Mouse (Mus musculus): ENCODE results near the gene Armt1. TPM values are rescaled to one million over a fixed set of nuclear protein-coding genes. Genes with fewer than 3 reads are reported as not detected.

The Armt1 gene
- total and polyA plus RNA-seq, 3 experiments = 13.6 to 43.2 (median 42.8) TPM

DNA sequence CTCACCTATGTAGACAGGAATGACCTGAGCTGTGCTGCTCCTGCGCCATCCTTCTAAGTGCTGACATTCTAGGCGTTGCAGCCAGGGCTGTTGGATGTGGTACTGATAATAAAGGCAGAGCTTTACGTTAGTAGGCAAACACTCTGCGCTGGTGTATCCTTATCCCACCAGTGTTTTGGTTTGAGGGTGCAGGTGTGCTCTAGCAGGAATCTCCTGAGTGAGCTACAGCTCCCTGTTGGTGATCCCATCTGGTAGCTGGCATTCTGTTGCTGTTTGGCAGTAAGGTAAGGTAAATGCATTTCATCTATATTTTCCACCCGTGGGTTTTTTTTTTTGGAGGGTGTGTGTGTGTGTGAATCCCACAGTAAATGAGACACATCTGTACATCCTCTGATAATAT is 34.2 kb upstream of the Armt1 start:
- DNase-seq (ENCODE audit: low spot score) = no peak
- Histone ChIP-seq H3K4me1 (ENCODE audit: insufficient read depth, low read depth, low read length) (peaks cover 19% of the 10 kb centered on the region), H3K9me3 (replicated peaks) (no peaks in the 10 kb centered on the region), H3K36me3 (replicated peaks) (peaks cover 74% of the 10 kb centered on the region), H3K27me3 (ENCODE audit: insufficient read depth, low read length) (no peaks in the 10 kb centered on the region), H3K4me3 (ENCODE audit: low read depth, low read length) (no peak overlapping the region)
- ATAC-seq (ENCODE audit: extremely low read depth, insufficient number of reproducible peaks, low FRiP score, poor library complexity, severe bottlenecking) = no peak
- no peak for TF ChIP-seq GATA1 (IDR thresholded peaks at IDR 0.05; ENCODE audit: borderline replicate concordance, low read length)
- no peak for TF ChIP-seq GATA2 (IDR thresholded peaks at IDR 0.05; ENCODE audit: borderline replicate concordance, low read depth, low read length)
- TF ChIP-seq POLR2AphosphoS5 (IDR thresholded peaks at IDR 0.05; ENCODE audit: insufficient replicate concordance, low read depth, low read length) = no peak
- TF ChIP-seq TAL1 (conservative IDR thresholded peaks at IDR 0.05; ENCODE audit: low read depth, low read length) = no peak
- no peak for TF ChIP-seq CTCF (IDR thresholded peaks at IDR 0.05; ENCODE audit: low read depth, low read length)

DNA sequence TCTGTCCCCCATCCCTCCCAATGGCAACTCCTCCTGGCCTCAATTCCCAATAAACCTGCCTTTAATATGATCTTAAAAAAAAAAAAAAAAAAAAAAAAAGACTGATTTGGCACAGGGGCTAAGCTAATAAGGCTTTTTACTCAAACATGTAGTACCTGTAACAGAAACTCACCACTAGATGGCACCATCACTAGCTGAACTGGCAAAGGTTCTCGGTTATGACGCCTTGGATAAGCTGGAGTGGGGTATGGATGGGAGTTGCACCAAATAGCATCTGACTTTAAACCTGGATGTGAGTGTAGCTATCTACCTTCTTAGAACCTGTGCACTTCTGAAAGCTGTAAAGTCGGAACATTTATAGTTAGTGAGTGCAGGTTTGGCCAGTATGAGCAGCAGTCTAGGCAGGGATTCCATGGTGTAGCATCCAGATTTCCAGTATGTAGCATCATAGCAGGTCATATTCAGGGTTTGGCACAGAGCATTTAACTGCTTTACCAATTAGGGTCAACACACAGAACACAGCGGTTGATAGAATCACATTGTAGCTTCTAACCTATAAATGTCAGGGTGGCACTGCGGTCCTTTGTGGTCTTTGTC is 27.3 kb upstream of the Armt1 start:
- Histone ChIP-seq H3K4me3 (ENCODE audit: low read depth, low read length) (no peak overlapping the region), H3K36me3 (replicated peaks) (peaks cover 82% of the 10 kb centered on the region), H3K27me3 (ENCODE audit: insufficient read depth, low read length) (no peaks in the 10 kb centered on the region), H3K9me3 (replicated peaks) (no peaks in the 10 kb centered on the region), H3K4me1 (ENCODE audit: insufficient read depth, low read depth, low read length) (peaks cover 16% of the 10 kb centered on the region)
- TF ChIP-seq POLR2AphosphoS5 (IDR thresholded peaks at IDR 0.05; ENCODE audit: insufficient replicate concordance, low read depth, low read length) (no peak), TAL1 (conservative IDR thresholded peaks at IDR 0.05; ENCODE audit: low read depth, low read length) (no peak), CTCF (IDR thresholded peaks at IDR 0.05; ENCODE audit: low read depth, low read length) (no peak), GATA2 (IDR thresholded peaks at IDR 0.05; ENCODE audit: borderline replicate concordance, low read depth, low read length) (no peak), GATA1 (IDR thresholded peaks at IDR 0.05; ENCODE audit: borderline replicate concordance, low read length) (no peak)
- no peak for ATAC-seq (ENCODE audit: extremely low read depth, insufficient number of reproducible peaks, low FRiP score, poor library complexity, severe bottlenecking)
- no peak for DNase-seq (ENCODE audit: low spot score)

DNA sequence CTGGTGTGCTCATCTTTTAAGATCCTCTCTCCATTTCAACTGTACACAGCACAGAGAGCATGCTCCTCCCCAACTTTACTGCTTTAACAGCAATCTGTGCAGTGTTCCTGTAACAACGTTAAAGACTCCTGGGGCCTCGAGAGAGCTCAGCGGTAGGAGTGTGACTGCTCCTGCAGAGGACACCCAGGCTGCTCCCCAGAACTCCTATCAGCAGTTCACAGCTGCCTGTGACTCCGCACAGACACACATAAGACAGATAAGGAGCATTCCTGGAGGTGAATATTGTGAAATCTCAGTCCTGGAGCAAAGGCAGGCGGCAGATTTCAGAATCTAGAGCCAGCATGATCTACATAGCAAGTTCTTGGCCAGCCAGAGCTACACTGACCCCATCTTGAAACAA is 26.8 kb upstream of the Armt1 start:
- TF ChIP-seq GATA1 (IDR thresholded peaks at IDR 0.05; ENCODE audit: borderline replicate concordance, low read length) = no peak
- no peak for TF ChIP-seq CTCF (IDR thresholded peaks at IDR 0.05; ENCODE audit: low read depth, low read length)
- TF ChIP-seq TAL1 (conservative IDR thresholded peaks at IDR 0.05; ENCODE audit: low read depth, low read length) = peak; percentile 32; the same call in 1 of the 2 replicates
- DNase-seq (ENCODE audit: low spot score) (no peak), ATAC-seq (ENCODE audit: extremely low read depth, insufficient number of reproducible peaks, low FRiP score, poor library complexity, severe bottlenecking) (peak; percentile 70)
- Histone ChIP-seq H3K27me3 (ENCODE audit: insufficient read depth, low read length) (no peaks in the 10 kb centered on the region), H3K4me3 (ENCODE audit: low read depth, low read length) (no peak overlapping the region), H3K4me1 (ENCODE audit: insufficient read depth, low read depth, low read length) (peaks cover 16% of the 10 kb centered on the region), H3K9me3 (replicated peaks) (no peaks in the 10 kb centered on the region), H3K36me3 (replicated peaks) (peaks cover 82% of the 10 kb centered on the region)

DNA sequence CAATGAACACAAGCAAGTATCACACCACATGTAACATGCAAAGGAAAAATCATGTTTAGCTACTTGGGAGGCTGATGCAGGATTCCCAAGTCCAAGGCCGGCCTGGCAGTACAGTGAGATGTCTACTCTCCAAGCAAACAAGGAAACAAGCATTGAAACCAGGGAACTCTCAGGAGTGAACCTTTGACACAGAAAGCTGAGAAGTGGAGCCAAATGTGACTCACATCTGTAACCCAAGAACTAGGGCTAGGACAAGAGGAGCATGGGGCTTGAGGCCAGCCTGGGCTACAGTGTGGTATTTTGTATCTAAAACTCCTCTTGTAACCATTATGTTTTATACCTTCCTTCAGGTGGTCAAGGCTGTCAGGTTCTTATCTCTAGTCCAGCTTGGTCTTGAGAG is 25.1 kb upstream of the Armt1 start:
- no peak for ATAC-seq (ENCODE audit: extremely low read depth, insufficient number of reproducible peaks, low FRiP score, poor library complexity, severe bottlenecking)
- Histone ChIP-seq H3K4me3 (ENCODE audit: low read depth, low read length) (no peak overlapping the region), H3K4me1 (ENCODE audit: insufficient read depth, low read depth, low read length) (peaks cover 16% of the 10 kb centered on the region), H3K9me3 (replicated peaks) (no peaks in the 10 kb centered on the region), H3K36me3 (replicated peaks) (peaks cover 87% of the 10 kb centered on the region), H3K27me3 (ENCODE audit: insufficient read depth, low read length) (no peaks in the 10 kb centered on the region)
- TF ChIP-seq POLR2AphosphoS5 (IDR thresholded peaks at IDR 0.05; ENCODE audit: insufficient replicate concordance, low read depth, low read length) (no peak), GATA2 (IDR thresholded peaks at IDR 0.05; ENCODE audit: borderline replicate concordance, low read depth, low read length) (no peak), CTCF (IDR thresholded peaks at IDR 0.05; ENCODE audit: low read depth, low read length) (no peak), TAL1 (conservative IDR thresholded peaks at IDR 0.05; ENCODE audit: low read depth, low read length) (no peak), GATA1 (IDR thresholded peaks at IDR 0.05; ENCODE audit: borderline replicate concordance, low read length) (no peak)
- DNase-seq (ENCODE audit: low spot score) = no peak

DNA sequence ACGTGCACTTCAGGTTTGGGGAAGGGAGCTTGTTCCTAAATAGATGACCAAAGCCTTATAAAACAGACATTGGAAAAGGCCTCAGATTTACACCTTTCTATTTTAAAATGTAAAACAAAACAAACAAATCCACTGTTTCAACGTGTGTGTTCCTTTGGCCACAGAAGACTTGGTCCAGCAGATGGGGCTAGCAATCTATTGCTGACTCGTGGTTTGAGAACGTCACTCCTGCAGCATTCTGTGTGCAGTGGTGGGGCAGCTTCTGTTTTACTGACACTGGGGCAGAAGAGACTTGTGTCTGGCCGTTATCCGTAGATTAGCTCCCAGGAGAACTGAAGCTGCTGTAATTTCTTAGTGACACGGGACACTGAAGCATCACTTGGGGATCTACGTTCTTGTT is 7.0 kb upstream of the Armt1 start:
- DNase-seq (ENCODE audit: low spot score) (no peak), ATAC-seq (ENCODE audit: extremely low read depth, insufficient number of reproducible peaks, low FRiP score, poor library complexity, severe bottlenecking) (no peak)
- TF ChIP-seq CTCF (IDR thresholded peaks at IDR 0.05; ENCODE audit: low read depth, low read length) = no peak
- no peak for TF ChIP-seq POLR2AphosphoS5 (IDR thresholded peaks at IDR 0.05; ENCODE audit: insufficient replicate concordance, low read depth, low read length)
- TF ChIP-seq GATA2 (IDR thresholded peaks at IDR 0.05; ENCODE audit: borderline replicate concordance, low read depth, low read length) = no peak
- no peak overlapping the region for H3K4me3 ChIP-seq (ENCODE audit: low read depth, low read length)
- H3K4me1 ChIP-seq (ENCODE audit: insufficient read depth, low read depth, low read length) = peaks cover 35% of the 10 kb centered on the region
- H3K9me3 ChIP-seq (replicated peaks) = no peaks in the 10 kb centered on the region
- no peaks in the 10 kb centered on the region for H3K27me3 ChIP-seq (ENCODE audit: insufficient read depth, low read length)
- H3K36me3 ChIP-seq (replicated peaks) = peaks cover 92% of the 10 kb centered on the region

DNA sequence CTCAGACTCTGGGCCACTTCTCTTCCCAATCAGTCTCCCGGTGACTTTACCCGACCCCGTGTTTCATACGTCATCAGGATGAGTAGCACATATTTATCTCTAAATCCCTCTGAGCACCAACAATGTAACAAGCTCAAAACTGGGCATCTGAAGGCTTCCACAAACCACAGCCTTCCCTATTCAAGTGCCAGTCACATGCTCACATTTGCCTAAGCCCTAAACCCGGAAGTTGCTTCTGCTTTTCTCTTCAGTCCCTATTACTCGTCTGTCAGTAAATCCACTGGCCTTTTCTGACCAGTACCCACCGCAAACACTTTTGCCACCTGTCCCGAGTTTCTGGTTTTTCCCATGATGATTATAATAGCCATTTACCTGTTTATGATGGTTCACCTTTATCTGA is 1.9 kb upstream of the Armt1 start:
- H3K4me1 ChIP-seq (ENCODE audit: insufficient read depth, low read depth, low read length) = peaks cover 48% of the 10 kb centered on the region
- peaks cover 61% of the 10 kb centered on the region for H3K36me3 ChIP-seq (replicated peaks)
- H3K9me3 ChIP-seq (replicated peaks) = no peaks in the 10 kb centered on the region
- H3K27me3 ChIP-seq (ENCODE audit: insufficient read depth, low read length) = no peaks in the 10 kb centered on the region
- ATAC-seq (ENCODE audit: extremely low read depth, insufficient number of reproducible peaks, low FRiP score, poor library complexity, severe bottlenecking) (no peak), DNase-seq (ENCODE audit: low spot score) (no peak)
- TF ChIP-seq POLR2AphosphoS5 (IDR thresholded peaks at IDR 0.05; ENCODE audit: insufficient replicate concordance, low read depth, low read length) = no peak
- TF ChIP-seq GATA2 (IDR thresholded peaks at IDR 0.05; ENCODE audit: borderline replicate concordance, low read depth, low read length) = no peak
- TF ChIP-seq GATA1 (IDR thresholded peaks at IDR 0.05; ENCODE audit: borderline replicate concordance, low read length) = no peak
- peak overlapping the region; percentile 80; the same call in 1 of the 2 replicates for H3K4me3 ChIP-seq (ENCODE audit: low read depth, low read length)

DNA sequence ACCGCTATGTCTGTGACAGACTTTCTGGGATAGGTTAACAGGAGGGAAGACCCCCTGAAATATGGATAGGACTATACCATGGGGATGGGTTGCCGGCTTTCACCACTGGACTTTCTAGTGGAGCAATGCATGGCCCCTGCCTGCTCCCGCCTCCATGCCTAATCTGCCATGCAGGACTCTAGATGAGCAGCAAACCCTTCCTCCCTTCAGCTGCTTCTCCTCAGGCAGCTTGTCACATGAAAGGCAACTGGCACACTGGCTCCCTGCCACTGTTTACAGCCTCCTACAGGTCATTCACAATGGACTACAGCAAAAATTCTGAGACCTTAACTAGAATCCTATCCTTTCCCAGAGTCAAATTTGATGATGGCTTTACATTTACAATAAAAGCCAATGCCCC is 1.4 kb upstream of the Armt1 start:
- Histone ChIP-seq H3K4me1 (ENCODE audit: insufficient read depth, low read depth, low read length) (peaks cover 47% of the 10 kb centered on the region), H3K27me3 (ENCODE audit: insufficient read depth, low read length) (no peaks in the 10 kb centered on the region), H3K9me3 (replicated peaks) (no peaks in the 10 kb centered on the region), H3K4me3 (ENCODE audit: low read depth, low read length) (peak overlapping the region; percentile 80), H3K36me3 (replicated peaks) (peaks cover 61% of the 10 kb centered on the region)
- DNase-seq (ENCODE audit: low spot score) = no peak
- no peak for TF ChIP-seq TAL1 (conservative IDR thresholded peaks at IDR 0.05; ENCODE audit: low read depth, low read length)
- no peak for TF ChIP-seq POLR2AphosphoS5 (IDR thresholded peaks at IDR 0.05; ENCODE audit: insufficient replicate concordance, low read depth, low read length)
- no peak for TF ChIP-seq CTCF (IDR thresholded peaks at IDR 0.05; ENCODE audit: low read depth, low read length)
- no peak for TF ChIP-seq GATA2 (IDR thresholded peaks at IDR 0.05; ENCODE audit: borderline replicate concordance, low read depth, low read length)
- no peak for TF ChIP-seq GATA1 (IDR thresholded peaks at IDR 0.05; ENCODE audit: borderline replicate concordance, low read length)
- ATAC-seq (ENCODE audit: extremely low read depth, insufficient number of reproducible peaks, low FRiP score, poor library complexity, severe bottlenecking) = no peak

Measured in G1E (cell line).